Mouse (Mus musculus) kidney, embryonic 16.5 days (tissue): ENCODE data around the gene Ubr3. TPM values are rescaled to one million over a fixed set of nuclear protein-coding genes. Genes with fewer than 3 reads are reported as not detected.

Experiments
- ATAC-seq: fragments of 200-750 bp; cut with Nextera tagmentation; 2 replicates; pipeline ENCODE4 v1.8.0; 2017; ENCODE audit warnings: moderate TSS enrichment; ENCODE audit not compliant: low FRiP score, low TSS enrichment
- H3K27ac ChIP-seq: fragments of 300-500 bp; sonication (generic); 2 replicates; pipeline ENCODE4 v1.5.1; 2014; ENCODE audit warnings: low read length
- H3K27me3 ChIP-seq: fragments of 300-500 bp; sonication (generic); 2 replicates; pipeline ENCODE4 v1.6.1; 2014; ENCODE audit warnings: low read length, control low read depth, mixed read lengths; ENCODE audit not compliant: insufficient read depth
- H3K36me3 ChIP-seq: fragments of 300-500 bp; sonication (generic); 2 replicates; pipeline ENCODE4 v1.6.1; 2014; ENCODE audit warnings: low read length, control low read depth, mixed read lengths; ENCODE audit not compliant: insufficient read depth
- H3K4me1 ChIP-seq: fragments of 300-500 bp; sonication (generic); 2 replicates; pipeline ENCODE4 v1.6.1; 2014; ENCODE audit warnings: low read length, control low read depth, mixed read lengths; ENCODE audit not compliant: insufficient read depth
- H3K4me2 ChIP-seq: fragments of 300-500 bp; sonication (generic); replicated peaks from 2 replicates; pipeline ENCODE4 v1.6.1; 2014; ENCODE audit warnings: low read depth, low read length
- H3K4me3 ChIP-seq: fragments of 300-500 bp; sonication (generic); 2 replicates; pipeline ENCODE4 v1.5.1; 2014; ENCODE audit warnings: mild to moderate bottlenecking, low read length
- H3K9ac ChIP-seq: fragments of 300-500 bp; sonication (generic); replicated peaks from 2 replicates; pipeline ENCODE4 v1.6.1; 2014; ENCODE audit warnings: low read length
- H3K9me3 ChIP-seq: fragments of 300-500 bp; sonication (generic); 2 replicates; pipeline ENCODE4 v1.6.1; 2016; ENCODE audit warnings: low read length, control low read depth
- WGBS: fragments of 180-500 bp; shearing (Covaris S2); extraction: QIAGEN DNeasy Blood & Tissue Kit; methylation state at CpG from one replicate; pipeline ENCODE4 v1.1.7; 2014; 5-methylcytosine and 5-hydroxymethylcytosine counted together
- polyA plus RNA-seq: library from polyadenylated mRNA; unstranded; fragments of >200 nt; fragmentation: Nextera tagmentation; extraction: Ambion mirVana; gene quantifications from 2 replicates; pipeline ENCODE4 v1.2.1, GENCODE M21; 2015

Ubr3 gene
- polyA plus RNA-seq, 1 experiment from 2014 or later: 12.7 TPM

- WGBS: 54% methylated on average over 6 of the region's 6 CpGs
- Histone ChIP-seq H3K27me3 (no peaks in the 10 kb centered on the region), H3K9ac (no peak overlapping the region), H3K4me3 (peak overlapping the region; percentile 70), H3K27ac (no peak overlapping the region), H3K36me3 (no peaks in the 10 kb centered on the region), H3K4me2 (peak overlapping the region; percentile 59), H3K9me3 (no peaks in the 10 kb centered on the region), H3K4me1 (peaks cover 10% of the 10 kb centered on the region)
- no peak for ATAC-seq
Observed at GRCm38 (mm10) chr2:69884581-69884980, 12.5 kb upstream of the Ubr3 start.

- Histone ChIP-seq H3K9me3 (no peaks in the 10 kb centered on the region), H3K4me2 (peak overlapping the region; percentile 59), H3K27ac (peak overlapping the region; percentile 79), H3K36me3 (no peaks in the 10 kb centered on the region), H3K4me1 (peaks cover 10% of the 10 kb centered on the region), H3K9ac (peak overlapping the region; percentile 90), H3K27me3 (no peaks in the 10 kb centered on the region), H3K4me3 (peak overlapping the region; percentile 70)
- peak; percentile 57; the same call in 1 of the 2 replicates for ATAC-seq
- WGBS: 7% methylated on average over 12 of the region's 12 CpGs
Observed at GRCm38 (mm10) chr2:69885050-69885449, 12.0 kb upstream of the Ubr3 start.

GRCm38 (mm10) chr2:69885451-69886305 is 11.4 kb upstream of the Ubr3 start, which contains the start of gene Mettl5:
Gene Mettl5, minus strand, starts transcription at chr2:69885615.
- H3K9me3 ChIP-seq: no peaks in the 10 kb centered on the region
- H3K4me3 ChIP-seq: peak within 1 kb of the TSS; percentile 70
- no peaks in the 10 kb centered on the region for H3K27me3 ChIP-seq
- H3K27ac ChIP-seq: peak within 1 kb of the TSS; percentile 79
- peak within 1 kb of the TSS; percentile 59 for H3K4me2 ChIP-seq
- 1% methylated on average over 45 of the region's 45 CpGs for WGBS
- H3K36me3 ChIP-seq: no peaks in the 10 kb centered on the region
- H3K9ac ChIP-seq: peak within 1 kb of the TSS; percentile 90
- ATAC-seq: peak; percentile 93
- peaks cover 10% of the 10 kb centered on the region for H3K4me1 ChIP-seq

- H3K4me1 ChIP-seq: peaks cover 10% of the 10 kb centered on the region
- 74% methylated on average over 2 of the region's 2 CpGs for WGBS
- H3K4me2 ChIP-seq: no peak overlapping the region
- no peak overlapping the region for H3K9ac ChIP-seq
- no peak overlapping the region for H3K4me3 ChIP-seq
- H3K27me3 ChIP-seq: no peaks in the 10 kb centered on the region
- no peaks in the 10 kb centered on the region for H3K36me3 ChIP-seq
- no peak for ATAC-seq
- no peak overlapping the region for H3K27ac ChIP-seq
- H3K9me3 ChIP-seq: no peaks in the 10 kb centered on the region
Observed at GRCm38 (mm10) chr2:69888957-69889356, 8.1 kb upstream of the Ubr3 start.

GRCm38 (mm10) chr2:69890843-69891242 is 6.2 kb upstream of the Ubr3 start:
- peaks cover 4% of the 10 kb centered on the region; the same call in 1 of the 2 replicates for H3K4me1 ChIP-seq
- no peaks in the 10 kb centered on the region for H3K36me3 ChIP-seq
- H3K4me2 ChIP-seq: no peak overlapping the region
- H3K4me3 ChIP-seq: no peak overlapping the region
- H3K27me3 ChIP-seq: no peaks in the 10 kb centered on the region
- H3K9ac ChIP-seq: no peak overlapping the region
- ATAC-seq: peak; percentile 19; the same call in 1 of the 2 replicates
- 36% methylated on average over 7 of the region's 7 CpGs for WGBS
- H3K9me3 ChIP-seq: no peaks in the 10 kb centered on the region
- H3K27ac ChIP-seq: no peak overlapping the region

GRCm38 (mm10) chr2:69893145-69893544 is 3.9 kb upstream of the Ubr3 start:
- no peak overlapping the region for H3K27ac ChIP-seq
- ATAC-seq: no peak
- no peaks in the 10 kb centered on the region for H3K36me3 ChIP-seq
- no peaks in the 10 kb centered on the region for H3K9me3 ChIP-seq
- 83% methylated on average over 1 of the region's 1 CpGs for WGBS
- no peaks in the 10 kb centered on the region for H3K27me3 ChIP-seq
- H3K4me3 ChIP-seq: no peak overlapping the region
- H3K9ac ChIP-seq: no peak overlapping the region
- H3K4me2 ChIP-seq: no peak overlapping the region
- H3K4me1 ChIP-seq: no peaks in the 10 kb centered on the region

- no peak overlapping the region for H3K4me2 ChIP-seq
- H3K9ac ChIP-seq: no peak overlapping the region
- no peak overlapping the region for H3K27ac ChIP-seq
- H3K36me3 ChIP-seq: no peaks in the 10 kb centered on the region
- no peaks in the 10 kb centered on the region for H3K9me3 ChIP-seq
- H3K4me3 ChIP-seq: no peak overlapping the region
- H3K27me3 ChIP-seq: no peaks in the 10 kb centered on the region
- peaks cover 7% of the 10 kb centered on the region for H3K4me1 ChIP-seq
- WGBS: 86% methylated on average over 5 of the region's 5 CpGs
- ATAC-seq: no peak
Observed at GRCm38 (mm10) chr2:69893891-69894290, 3.2 kb upstream of the Ubr3 start.

- H3K36me3 ChIP-seq: no peaks in the 10 kb centered on the region
- WGBS: 56% methylated on average over 14 of the region's 14 CpGs
- no peaks in the 10 kb centered on the region for H3K27me3 ChIP-seq
Observed at GRCm38 (mm10) chr2:69895502-69896223, 1.4 kb upstream of the Ubr3 start.

GRCm38 (mm10) chr2:69896224-69896581 is 843 bp upstream of the Ubr3 start:
- no peak overlapping the region for H3K27ac ChIP-seq
- ATAC-seq: no peak
- 0 out of 2 replicates have a peak, but pooled peaks cover 4% of the 10 kb centered on the region for H3K36me3 ChIP-seq
- H3K4me1 ChIP-seq: peaks cover 8% of the 10 kb centered on the region
- no peak overlapping the region for H3K4me2 ChIP-seq
- no peaks in the 10 kb centered on the region for H3K9me3 ChIP-seq
- H3K9ac ChIP-seq: no peak overlapping the region
- 95% methylated on average over 4 of the region's 4 CpGs for WGBS
- H3K4me3 ChIP-seq: no peak overlapping the region
- no peaks in the 10 kb centered on the region for H3K27me3 ChIP-seq

More at GRCm38 (mm10) chr2:69895502-69896223, 1.4 kb upstream of the Ubr3 start:
- no peak overlapping the region for H3K4me3 ChIP-seq
- ATAC-seq: no peak
- no peaks in the 10 kb centered on the region for H3K9me3 ChIP-seq
- H3K4me1 ChIP-seq: peaks cover 8% of the 10 kb centered on the region
- H3K9ac ChIP-seq: no peak overlapping the region
- H3K4me2 ChIP-seq: no peak overlapping the region
- no peak overlapping the region for H3K27ac ChIP-seq
